Mouse (Mus musculus) liver, embryonic 14.5 days (tissue): ENCODE data around the gene Xirp1.

Experiments used
- CTCF ChIP-seq: IDR thresholded peaks from 2 replicates; pipeline ENCODE4 v1.5.1; 2016; ENCODE audit warnings: antibody characterized with exemption, low read depth, control low read depth
- EP300 ChIP-seq: IDR thresholded peaks from 2 replicates; pipeline ENCODE4 v1.6.1; 2016; ENCODE audit warnings: antibody characterized with exemption, low read depth

DNA sequence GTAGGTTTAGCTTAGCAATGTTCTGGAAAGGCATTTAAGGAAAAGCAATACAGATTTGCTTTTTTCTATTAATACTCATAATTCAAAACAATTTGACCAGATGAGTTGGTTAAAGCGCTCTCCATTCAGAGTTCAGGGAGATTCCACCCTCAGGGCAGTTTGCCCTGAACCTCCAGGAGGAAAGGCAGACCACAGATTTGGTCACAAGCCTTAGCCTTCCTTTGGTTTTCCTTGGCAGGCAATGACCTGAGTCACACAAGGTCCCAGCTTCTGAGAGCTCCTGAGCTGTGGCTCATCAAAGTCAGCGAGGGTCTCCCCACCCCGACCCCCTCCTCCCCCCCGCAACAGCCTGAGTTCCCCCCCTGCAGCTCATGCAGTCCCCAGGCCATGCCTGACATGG is 40.9 kb upstream of the Xirp1 start:
- TF ChIP-seq CTCF (no peak), EP300 (no peak)
